Mouse (Mus musculus): ENCODE measurements at regions not wholly inside any gene's neighbourhood (a gene's known extent, or its start where the extent isn't known, plus 50 kb on each side); places are given as distances from the start of the nearest gene placed in this dataset.

DNA sequence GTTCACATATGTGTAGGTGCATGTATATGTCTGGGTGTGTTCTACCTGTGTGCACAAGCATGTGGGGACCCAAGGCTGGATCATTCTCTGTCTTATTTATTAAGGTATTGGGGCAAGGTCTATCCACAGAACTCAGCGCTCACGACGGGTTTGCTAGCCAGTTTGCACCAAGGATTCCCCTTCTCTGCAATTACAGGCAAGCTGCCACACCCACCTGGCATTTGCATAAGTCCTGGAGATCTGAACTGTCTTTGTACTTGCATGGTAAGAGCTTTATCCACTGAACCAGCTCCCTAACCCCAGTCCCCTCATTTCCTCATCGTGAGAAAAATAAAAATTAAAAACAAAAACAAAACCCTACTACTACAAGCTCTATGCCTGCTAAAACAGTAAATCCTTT, 71.6 kb downstream of the Lao1 start:
- H3K9ac ChIP-seq (ENCODE audit: low read depth, low read length), result peak overlapping the region; percentile 29; the same call in 1 of the 2 replicates
- H3K4me2 ChIP-seq (ENCODE audit: low read depth, low read length), result peak overlapping the region; percentile 4; the same call in 1 of the 2 replicates
- no peak for ATAC-seq (ENCODE audit: low read depth)
- no peaks in the 10 kb centered on the region for H3K36me3 ChIP-seq (ENCODE audit: control insufficient read depth, insufficient read depth)
- peaks cover 87% of the 10 kb centered on the region for H3K4me1 ChIP-seq (ENCODE audit: control insufficient read depth, low read depth, low read length)
- no peak overlapping the region for H3K4me3 ChIP-seq (ENCODE audit: low read depth, low read length)
- no peaks in the 10 kb centered on the region for H3K9me3 ChIP-seq (replicated peaks; ENCODE audit: control insufficient read depth, low read length)
- H3K27me3 ChIP-seq (ENCODE audit: control insufficient read depth, insufficient read depth, low read depth, low read length), result no peaks in the 10 kb centered on the region
- 66% methylated on average over 4 of the region's 4 CpGs for WGBS (ENCODE audit: insufficient replicate concordance)
- peak overlapping the region; percentile 75 for H3K27ac ChIP-seq (ENCODE audit: low read length)

DNA sequence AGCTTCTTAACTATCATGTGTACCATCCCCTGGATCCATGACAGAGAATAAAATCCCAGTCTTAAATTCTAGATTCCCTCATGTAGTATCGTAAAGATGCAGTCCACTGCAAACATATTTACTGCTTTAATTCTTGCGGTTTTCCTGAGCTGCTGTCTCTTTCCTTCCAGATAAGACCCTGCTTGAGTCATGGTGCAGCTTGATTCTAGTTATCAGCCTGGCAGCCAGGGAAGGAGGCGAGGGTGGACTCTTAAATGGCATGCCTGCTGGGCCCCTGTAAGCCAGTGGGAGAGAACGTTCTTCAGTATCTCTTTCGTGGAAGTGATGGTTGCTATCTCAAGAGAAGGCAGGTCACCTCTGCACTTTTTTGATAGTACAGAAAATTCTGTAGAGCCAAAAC, 71.9 kb upstream of the Slc2a1 start:
- peak overlapping the region; percentile 71 for H3K9ac ChIP-seq (ENCODE audit: low read depth, low read length)
- 16% methylated on average over 5 of the region's 5 CpGs for WGBS (ENCODE audit: insufficient replicate concordance)
- H3K4me3 ChIP-seq (ENCODE audit: low read depth, low read length), result peak overlapping the region; percentile 26

GRCm38 (mm10) chr4:119040041-119040440, 68.5 kb upstream of the Slc2a1 start:
- Histone ChIP-seq H3K4me2 (ENCODE audit: low read depth, low read length) (peak overlapping the region; percentile 48), H3K9me3 (replicated peaks; ENCODE audit: control insufficient read depth, low read length) (no peaks in the 10 kb centered on the region), H3K9ac (ENCODE audit: low read depth, low read length) (peak overlapping the region; percentile 71), H3K4me1 (ENCODE audit: control insufficient read depth, low read depth, low read length) (peaks cover 49% of the 10 kb centered on the region), H3K4me3 (ENCODE audit: low read depth, low read length) (peak overlapping the region; percentile 60), H3K27me3 (ENCODE audit: control insufficient read depth, insufficient read depth, low read depth, low read length) (no peaks in the 10 kb centered on the region), H3K36me3 (ENCODE audit: control insufficient read depth, insufficient read depth) (no peaks in the 10 kb centered on the region), H3K27ac (ENCODE audit: low read length) (peak overlapping the region; percentile 100)
- peak; percentile 4 for ATAC-seq (ENCODE audit: low read depth)
- 86% methylated on average over 6 of the region's 6 CpGs for WGBS (ENCODE audit: insufficient replicate concordance)

More for the DNA sequence above, 71.9 kb upstream of the Slc2a1 start:
- H3K4me1 ChIP-seq (ENCODE audit: control insufficient read depth, low read depth, low read length), result peaks cover 74% of the 10 kb centered on the region
- H3K27me3 ChIP-seq (ENCODE audit: control insufficient read depth, insufficient read depth, low read depth, low read length), result no peaks in the 10 kb centered on the region
- H3K27ac ChIP-seq (ENCODE audit: low read length), result peak overlapping the region; percentile 100
- ATAC-seq (ENCODE audit: low read depth), result peak; percentile 93
- H3K36me3 ChIP-seq (ENCODE audit: control insufficient read depth, insufficient read depth), result no peaks in the 10 kb centered on the region
- no peaks in the 10 kb centered on the region for H3K9me3 ChIP-seq (replicated peaks; ENCODE audit: control insufficient read depth, low read length)
- peak overlapping the region; percentile 48 for H3K4me2 ChIP-seq (ENCODE audit: low read depth, low read length)

DNA sequence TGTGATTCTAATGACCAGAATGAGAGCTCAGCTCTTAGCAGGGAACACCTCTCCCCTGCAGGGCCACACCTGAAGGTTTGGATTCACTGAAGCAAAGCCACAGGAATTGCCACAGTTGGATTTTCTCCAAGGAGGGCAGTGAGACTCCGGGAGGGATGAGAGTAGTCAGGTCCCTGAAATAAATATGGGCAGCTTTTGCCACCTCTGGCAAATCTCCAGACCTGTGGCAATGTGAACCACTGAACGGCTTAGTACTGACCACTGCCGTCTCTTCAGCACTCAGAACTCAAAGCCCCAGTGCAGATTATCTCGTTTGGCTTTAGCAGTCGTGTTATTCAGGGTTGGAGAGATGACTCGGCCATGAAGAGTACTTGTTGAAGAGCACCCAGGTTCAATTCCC, 66.9 kb upstream of the Slc2a1 start:
- Histone ChIP-seq H3K9me3 (replicated peaks; ENCODE audit: control insufficient read depth, low read length) (no peaks in the 10 kb centered on the region), H3K27ac (ENCODE audit: low read length) (peak overlapping the region; percentile 89), H3K27me3 (ENCODE audit: control insufficient read depth, insufficient read depth, low read depth, low read length) (no peaks in the 10 kb centered on the region), H3K4me3 (ENCODE audit: low read depth, low read length) (no peak overlapping the region), H3K4me2 (ENCODE audit: low read depth, low read length) (peak overlapping the region; percentile 51), H3K9ac (ENCODE audit: low read depth, low read length) (peak overlapping the region; percentile 51), H3K4me1 (ENCODE audit: control insufficient read depth, low read depth, low read length) (peaks cover 43% of the 10 kb centered on the region), H3K36me3 (ENCODE audit: control insufficient read depth, insufficient read depth) (no peaks in the 10 kb centered on the region)
- no peak for ATAC-seq (ENCODE audit: low read depth)
- 65% methylated on average over 6 of the region's 6 CpGs for WGBS (ENCODE audit: insufficient replicate concordance)

DNA sequence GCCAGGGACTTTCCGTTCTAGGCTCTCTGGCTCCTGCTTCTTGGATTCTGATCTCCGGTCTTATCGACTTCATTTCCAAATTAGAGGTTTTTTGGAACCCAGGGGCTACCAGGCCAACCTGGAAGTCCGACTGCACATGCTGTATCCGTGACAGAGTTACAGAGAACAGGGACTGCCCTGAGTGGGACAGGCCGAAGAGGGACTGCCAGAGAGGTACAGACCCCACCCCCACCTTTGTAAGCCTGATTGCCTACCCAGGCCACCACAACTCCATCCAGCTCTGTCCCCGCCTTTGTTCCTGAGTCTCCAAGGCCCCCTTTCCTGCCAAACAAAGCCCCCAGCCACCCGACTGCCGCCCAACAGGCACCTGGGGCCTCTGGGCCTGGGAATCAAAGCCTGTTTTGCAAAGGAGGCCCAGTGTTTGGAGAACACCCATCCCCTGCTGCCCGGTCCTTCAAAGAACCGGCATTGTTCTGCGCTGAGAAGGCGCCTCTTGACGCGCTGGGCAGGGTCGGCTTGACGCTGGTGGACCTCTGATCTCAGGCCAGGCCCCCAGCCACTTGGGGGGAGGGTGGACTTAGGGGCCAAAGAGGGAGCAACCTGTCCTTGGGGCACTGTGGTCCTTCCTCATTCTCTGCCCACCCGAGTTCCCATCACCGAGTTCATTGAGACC, 64.4 kb upstream of the Slc2a1 start:
- Histone ChIP-seq H3K36me3 (ENCODE audit: control insufficient read depth, insufficient read depth) (no peaks in the 10 kb centered on the region), H3K4me3 (ENCODE audit: low read depth, low read length) (no peak overlapping the region), H3K9ac (ENCODE audit: low read depth, low read length) (peak overlapping the region; percentile 7; the same call in 1 of the 2 replicates), H3K4me2 (ENCODE audit: low read depth, low read length) (no peak overlapping the region), H3K4me1 (ENCODE audit: control insufficient read depth, low read depth, low read length) (peaks cover 32% of the 10 kb centered on the region), H3K27ac (ENCODE audit: low read length) (no peak overlapping the region), H3K9me3 (replicated peaks; ENCODE audit: control insufficient read depth, low read length) (no peaks in the 10 kb centered on the region), H3K27me3 (ENCODE audit: control insufficient read depth, insufficient read depth, low read depth, low read length) (no peaks in the 10 kb centered on the region)
- no peak for ATAC-seq (ENCODE audit: low read depth)
- 74% methylated on average over 19 of the region's 19 CpGs for WGBS (ENCODE audit: insufficient replicate concordance)

DNA sequence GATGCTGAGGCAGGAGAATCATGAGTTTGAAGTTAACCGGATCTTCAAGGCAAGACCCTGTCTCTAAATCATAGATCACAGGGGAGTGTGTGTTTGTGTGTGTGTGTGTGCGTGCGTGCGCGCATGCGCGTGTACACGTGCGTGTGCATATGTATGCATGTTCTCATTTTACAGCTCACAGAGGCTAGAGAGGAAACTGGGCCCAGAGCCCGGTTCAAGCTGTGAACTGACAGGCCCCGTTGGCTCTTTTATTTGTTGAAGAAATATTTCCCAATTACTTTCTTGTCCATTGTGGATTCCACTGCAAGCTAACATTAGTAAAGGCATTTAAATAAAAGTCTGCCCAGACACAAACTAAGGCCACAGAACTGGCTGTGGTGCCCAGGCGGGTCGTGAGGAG, 63.7 kb upstream of the Slc2a1 start:
- H3K4me1 ChIP-seq (ENCODE audit: control insufficient read depth, low read depth, low read length), result peaks cover 33% of the 10 kb centered on the region
- no peaks in the 10 kb centered on the region for H3K27me3 ChIP-seq (ENCODE audit: control insufficient read depth, insufficient read depth, low read depth, low read length)
- no peak for ATAC-seq (ENCODE audit: low read depth)
- H3K4me2 ChIP-seq (ENCODE audit: low read depth, low read length), result no peak overlapping the region
- 83% methylated on average over 13 of the region's 13 CpGs for WGBS (ENCODE audit: insufficient replicate concordance)
- H3K27ac ChIP-seq (ENCODE audit: low read length), result no peak overlapping the region; the same call in 1 of the 2 replicates
- no peaks in the 10 kb centered on the region for H3K36me3 ChIP-seq (ENCODE audit: control insufficient read depth, insufficient read depth)
- H3K9me3 ChIP-seq (replicated peaks; ENCODE audit: control insufficient read depth, low read length), result no peaks in the 10 kb centered on the region
- no peak overlapping the region for H3K9ac ChIP-seq (ENCODE audit: low read depth, low read length)
- H3K4me3 ChIP-seq (ENCODE audit: low read depth, low read length), result no peak overlapping the region

- Histone ChIP-seq H3K4me1 (ENCODE audit: control insufficient read depth, low read depth, low read length) (peaks cover 64% of the 10 kb centered on the region), H3K9me3 (replicated peaks; ENCODE audit: control insufficient read depth, low read length) (no peaks in the 10 kb centered on the region), H3K27ac (ENCODE audit: low read length) (peak overlapping the region; percentile 95), H3K4me3 (ENCODE audit: low read depth, low read length) (peak overlapping the region; percentile 38), H3K9ac (ENCODE audit: low read depth, low read length) (peak overlapping the region; percentile 58), H3K27me3 (ENCODE audit: control insufficient read depth, insufficient read depth, low read depth, low read length) (no peaks in the 10 kb centered on the region), H3K36me3 (ENCODE audit: control insufficient read depth, insufficient read depth) (no peaks in the 10 kb centered on the region), H3K4me2 (ENCODE audit: low read depth, low read length) (peak overlapping the region; percentile 51)
- 16% methylated on average over 2 of the region's 2 CpGs for WGBS (ENCODE audit: insufficient replicate concordance)
- ATAC-seq (ENCODE audit: low read depth), result peak; percentile 96
Measured at GRCm38 (mm10) chr4:119050867-119051353, 57.6 kb upstream of the Slc2a1 start.

- Histone ChIP-seq H3K27me3 (ENCODE audit: control insufficient read depth, insufficient read depth, low read depth, low read length) (no peaks in the 10 kb centered on the region; the same call in 1 of the 2 replicates), H3K4me2 (ENCODE audit: low read depth, low read length) (peak overlapping the region; percentile 56), H3K9me3 (replicated peaks; ENCODE audit: control insufficient read depth, low read length) (no peaks in the 10 kb centered on the region), H3K36me3 (ENCODE audit: control insufficient read depth, insufficient read depth) (no peaks in the 10 kb centered on the region), H3K4me3 (ENCODE audit: low read depth, low read length) (0 out of 2 replicates have a peak overlapping the region, but pooled peaks have one; percentile 2), H3K4me1 (ENCODE audit: control insufficient read depth, low read depth, low read length) (peaks cover 62% of the 10 kb centered on the region), H3K9ac (ENCODE audit: low read depth, low read length) (peak overlapping the region; percentile 39), H3K27ac (ENCODE audit: low read length) (peak overlapping the region; percentile 95)
- no peak for ATAC-seq (ENCODE audit: low read depth)
- 40% methylated on average over 3 of the region's 3 CpGs for WGBS (ENCODE audit: insufficient replicate concordance)
Measured at GRCm38 (mm10) chr4:119052537-119052936, 56.0 kb upstream of the Slc2a1 start.

GRCm38 (mm10) chr4:119053241-119053640, 55.3 kb upstream of the Slc2a1 start:
- Histone ChIP-seq H3K4me3 (ENCODE audit: low read depth, low read length) (peak overlapping the region; percentile 20; the same call in 1 of the 2 replicates), H3K36me3 (ENCODE audit: control insufficient read depth, insufficient read depth) (no peaks in the 10 kb centered on the region), H3K27ac (ENCODE audit: low read length) (peak overlapping the region; percentile 95), H3K27me3 (ENCODE audit: control insufficient read depth, insufficient read depth, low read depth, low read length) (no peaks in the 10 kb centered on the region; the same call in 1 of the 2 replicates), H3K4me2 (ENCODE audit: low read depth, low read length) (peak overlapping the region; percentile 56), H3K4me1 (ENCODE audit: control insufficient read depth, low read depth, low read length) (peaks cover 60% of the 10 kb centered on the region), H3K9me3 (replicated peaks; ENCODE audit: control insufficient read depth, low read length) (no peaks in the 10 kb centered on the region), H3K9ac (ENCODE audit: low read depth, low read length) (peak overlapping the region; percentile 39)
- ATAC-seq (ENCODE audit: low read depth), result no peak; the same call in 1 of the 2 replicates
- WGBS (ENCODE audit: insufficient replicate concordance), result 69% methylated on average over 4 of the region's 4 CpGs
